Mouse (Mus musculus) heart, embryonic 16.5 days (tissue): ENCODE results near the gene Gm8356. TPM values are rescaled to one million over a fixed set of nuclear protein-coding genes. Genes with fewer than 3 reads are reported as not detected.
"Not testable (repeated sequence)": the region's sequence is repeated elsewhere in the genome, so short reads cannot be mapped to it uniquely, and the experiment has no call there.

Experiments
- ATAC-seq: fragments of 200-750 bp; cut with Nextera tagmentation; replicated peaks from 2 replicates; pipeline ENCODE4 v1.8.0; 2017; ENCODE audit warnings: moderate number of reproducible peaks; ENCODE audit not compliant: insufficient read depth, low FRiP score; ENCODE audit errors: extremely low read depth
- H3K27ac ChIP-seq: fragments of 300-500 bp; sonication (generic); 2 replicates; pipeline ENCODE4 v1.5.1; 2014; ENCODE audit warnings: mild to moderate bottlenecking, low read length, control low read depth, moderate library complexity
- H3K27me3 ChIP-seq: fragments of 300-500 bp; sonication (generic); 2 replicates; pipeline ENCODE4 v1.6.1; 2014; ENCODE audit warnings: low read length, mixed read lengths; ENCODE audit not compliant: control insufficient read depth, insufficient read depth
- H3K36me3 ChIP-seq: fragments of 300-500 bp; sonication (generic); 2 replicates; pipeline ENCODE4 v1.6.1; 2014; ENCODE audit not compliant: control insufficient read depth, insufficient read depth
- H3K4me1 ChIP-seq: fragments of 300-500 bp; sonication (generic); 2 replicates; pipeline ENCODE4 v1.6.1; 2014; ENCODE audit warnings: low read length, mixed read lengths; ENCODE audit not compliant: control insufficient read depth, insufficient read depth
- H3K4me2 ChIP-seq: fragments of 300-500 bp; sonication (generic); 2 replicates; pipeline ENCODE4 v1.6.1; 2014; ENCODE audit warnings: low read depth, mild to moderate bottlenecking, control low read depth, low read length
- H3K4me3 ChIP-seq: fragments of 300-500 bp; sonication (generic); 2 replicates; pipeline ENCODE4 v1.5.1; 2014; ENCODE audit warnings: mild to moderate bottlenecking, control low read depth, low read length
- H3K9ac ChIP-seq: fragments of 300-500 bp; sonication (generic); 2 replicates; pipeline ENCODE4 v1.6.1; 2014; ENCODE audit warnings: low read length, control low read depth
- H3K9me3 ChIP-seq: fragments of 300-500 bp; sonication (generic); replicated peaks from 2 replicates; pipeline ENCODE4 v1.6.1; 2016; ENCODE audit warnings: low read length; ENCODE audit not compliant: control insufficient read depth
- WGBS: fragments of 180-500 bp; shearing (Covaris S2); extraction: QIAGEN DNeasy Blood & Tissue Kit; methylation state at CpG from one replicate; pipeline ENCODE4 v1.1.7; 2014; 5-methylcytosine and 5-hydroxymethylcytosine counted together
- polyA plus RNA-seq: library from polyadenylated mRNA; unstranded; fragments of >200 nt; fragmentation: Nextera tagmentation; extraction: Ambion mirVana; gene quantifications from 2 replicates; pipeline ENCODE4 v1.2.1, GENCODE M21; 2015

Gene Gm8356
- not detected in 2 replicates for polyA plus RNA-seq

- not testable (repeated sequence) for H3K27me3 ChIP-seq, H3K4me3 ChIP-seq, ATAC-seq, H3K4me2 ChIP-seq, H3K9ac ChIP-seq, H3K27ac ChIP-seq, H3K9me3 ChIP-seq, H3K36me3 ChIP-seq, H3K4me1 ChIP-seq
- WGBS = 60% methylated on average over 1 of the region's 2 CpGs
These were observed at the start of gene Gm8356 for GRCm38 (mm10) chr14:6537190-6537589. Gene Gm8356 (minus strand): TSS chr14:6537290.

- not testable (repeated sequence) for H3K9me3 ChIP-seq, H3K4me2 ChIP-seq, H3K27ac ChIP-seq, ATAC-seq, H3K9ac ChIP-seq, H3K36me3 ChIP-seq, H3K4me1 ChIP-seq, H3K4me3 ChIP-seq, H3K27me3 ChIP-seq
- WGBS = 32% methylated on average over 1 of the region's 1 CpGs
These were observed 50.8 kb downstream of the Gm8356 start for GRCm38 (mm10) chr14:6486331-6486730.

GRCm38 (mm10) chr14:6485541-6485940 lies 51.5 kb downstream of the Gm8356 start:
- not testable (repeated sequence) for H3K4me3 ChIP-seq
- WGBS = no CpG with 5 or more reads among the region's 1 CpGs

GRCm38 (mm10) chr14:6482126-6482525 lies 55.0 kb downstream of the Gm8356 start:
- H3K9ac ChIP-seq, ATAC-seq, H3K36me3 ChIP-seq, H3K4me2 ChIP-seq, H3K27me3 ChIP-seq, H3K4me3 ChIP-seq, H3K4me1 ChIP-seq, H3K9me3 ChIP-seq, H3K27ac ChIP-seq: not testable (repeated sequence)
- 62% methylated on average over 7 of the region's 8 CpGs for WGBS

More at GRCm38 (mm10) chr14:6485541-6485940, 51.5 kb downstream of the Gm8356 start:
- not testable (repeated sequence) for H3K4me1 ChIP-seq, H3K27me3 ChIP-seq, H3K36me3 ChIP-seq, ATAC-seq, H3K4me2 ChIP-seq, H3K27ac ChIP-seq, H3K9me3 ChIP-seq, H3K9ac ChIP-seq

Other genes with a start within 250 kb of the Gm8356 start
- gene Gm21103, start 232.4 kb downstream of the Gm8356 start, polyA plus RNA-seq = 0.14 TPM in 1 of 2 replicates, not detected in the other
- not detected in 2 replicates for gene Gm3618, start 193.6 kb downstream of the Gm8356 start, polyA plus RNA-seq
- not detected in 2 replicates for gene Gm16440, start 147.0 kb downstream of the Gm8356 start, polyA plus RNA-seq
- gene Gm3591, start 124.8 kb downstream of the Gm8356 start, polyA plus RNA-seq = 1.9 and 3.7 TPM in 2 replicates
- gene Gm3594, start 92.7 kb downstream of the Gm8356 start, polyA plus RNA-seq = not detected in 2 replicates
- gene Gm3629, start 53.3 kb upstream of the Gm8356 start, polyA plus RNA-seq = 0.29 and 0.80 TPM in 2 replicates
- gene Gm3460, start 85.1 kb upstream of the Gm8356 start, polyA plus RNA-seq = 0.26 TPM in 1 of 2 replicates, not detected in the other
- not detected in 2 replicates for gene Gm10251, start 146.9 kb upstream of the Gm8356 start, polyA plus RNA-seq
- not detected in 2 replicates for gene Gm8050, start 183.0 kb upstream of the Gm8356 start, polyA plus RNA-seq
- 6.1 and 10.1 TPM in 2 replicates for gene Gm3636, start 205.0 kb upstream of the Gm8356 start, polyA plus RNA-seq
- not detected in 2 replicates for gene Gm8362, start 237.1 kb upstream of the Gm8356 start, polyA plus RNA-seq